Mouse (Mus musculus) CH12.LX (cell line): ENCODE measurements around the gene Ttll4.

ENCODE experiments used
- CTCF ChIP-seq, 2 experiments: IDR thresholded peaks in 1 of 2; conservative IDR thresholded peaks in 1 of 2; 2 replicates each; pipeline ENCODE4 v1.5.1; 2011 to 2012; ENCODE audit warnings: low read depth in 2 of 2, low read length in 2 of 2, improper control_type of control experiment in 1 of 2, inconsistent platforms in 1 of 2, mild to moderate bottlenecking in 1 of 2, moderate library complexity in 1 of 2
- POLR2A ChIP-seq: IDR thresholded peaks from 2 replicates; pipeline ENCODE4 v1.6.1; 2011; ENCODE audit warnings: low read depth, mild to moderate bottlenecking, improper control_type of control experiment, low read length
- TCF12 ChIP-seq: IDR thresholded peaks from 2 replicates; pipeline ENCODE4 v1.6.1; 2014; ENCODE audit warnings: low read depth, mild to moderate bottlenecking, inconsistent platforms, low read length, improper control_type of control experiment
- USF2 ChIP-seq: conservative IDR thresholded peaks from 2 replicates; pipeline ENCODE4 v1.6.1; 2011; ENCODE audit warnings: low read depth, low read length, improper control_type of control experiment
- ZC3H11A ChIP-seq: IDR thresholded peaks from 2 replicates; pipeline ENCODE4 v1.6.1; 2012; ENCODE audit warnings: low read depth, mild to moderate bottlenecking, inconsistent platforms, low read length, improper control_type of control experiment

GRCm38 (mm10) chr1:74728446-74728845, 66.9 kb downstream of the Ttll4 start:
- TF ChIP-seq CTCF (conservative IDR thresholded peaks at IDR 0.05 in 1 of 2, IDR thresholded peaks at IDR 0.05 in 1 of 2; ENCODE audit: low read depth in 2 of 2, low read length in 2 of 2) (no peak), USF2 (no peak), TCF12 (no peak), POLR2A (no peak), ZC3H11A (no peak)
